Mouse (Mus musculus): ENCODE results near the gene Sec22a.

The Sec22a gene

DNA sequence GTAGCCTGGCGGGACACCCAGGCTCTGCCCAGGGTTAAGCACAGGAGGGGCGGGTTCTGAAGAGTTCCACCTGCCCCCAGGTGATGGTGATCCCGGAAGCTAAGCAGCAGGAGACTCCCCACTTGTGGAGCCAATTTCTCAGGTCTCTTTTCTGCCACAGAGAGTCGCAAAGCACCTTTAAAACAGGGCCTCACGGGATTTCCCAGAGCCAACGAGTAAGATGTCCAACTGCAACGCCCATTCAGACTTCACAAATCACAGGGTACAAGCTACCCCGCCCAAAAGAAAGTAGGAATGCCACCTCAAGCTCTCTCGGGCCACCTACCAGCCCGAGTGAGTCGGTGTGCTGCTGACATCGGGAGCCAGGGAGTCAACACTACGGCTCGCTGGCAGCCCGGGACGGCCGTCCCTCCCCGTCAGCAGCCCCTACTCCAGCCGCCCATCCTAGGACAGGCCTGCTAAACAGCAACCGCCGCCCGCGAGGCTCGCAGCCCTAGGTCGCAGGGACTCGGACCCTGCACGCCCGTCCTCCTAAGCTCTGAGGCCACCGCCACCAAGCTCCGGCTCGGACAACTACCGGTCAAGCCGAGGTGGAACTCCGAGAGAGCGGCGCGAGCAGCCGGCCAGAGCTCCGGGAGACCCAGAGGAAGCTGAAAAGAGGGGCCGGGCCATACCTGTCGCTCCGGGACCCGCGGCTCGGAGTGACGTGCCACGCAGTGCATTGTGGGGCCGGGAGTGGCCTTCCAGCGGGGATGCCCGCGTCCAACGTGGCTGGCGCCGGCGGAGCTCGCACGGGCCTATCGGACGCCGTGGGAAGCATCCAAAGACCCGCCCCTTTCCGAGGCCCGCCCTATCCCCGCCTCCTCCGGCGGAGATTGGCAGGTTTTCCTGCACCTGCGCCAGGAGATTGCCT lies at the start of gene Sec22a:
TSS of gene Sec22a (minus strand) at position 769 of the 913 bp plus-strand sequence.
- DNase-seq = peak; percentile 84 to 90

DNA sequence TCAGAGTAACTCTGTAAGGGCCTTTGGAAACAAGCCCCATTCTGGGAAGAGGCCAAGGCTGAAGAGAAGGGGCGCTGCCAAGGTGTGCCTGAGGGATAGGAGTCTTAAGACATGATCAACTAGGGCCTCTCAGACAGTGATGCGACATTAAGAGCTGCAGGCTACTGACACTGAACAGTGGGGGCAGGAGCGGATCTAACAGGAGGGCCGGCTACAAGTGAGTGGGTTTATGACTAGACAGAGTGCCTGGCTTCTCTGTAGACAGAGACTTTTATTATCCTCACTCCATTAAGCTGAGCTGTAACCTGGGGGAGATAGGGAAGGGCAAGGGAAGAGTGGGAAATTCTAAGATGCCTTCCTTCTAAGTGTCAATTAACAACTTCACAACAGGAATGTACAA lies 43.0 kb upstream of the Sec22a start:
- DNase-seq = no peak

DNA sequence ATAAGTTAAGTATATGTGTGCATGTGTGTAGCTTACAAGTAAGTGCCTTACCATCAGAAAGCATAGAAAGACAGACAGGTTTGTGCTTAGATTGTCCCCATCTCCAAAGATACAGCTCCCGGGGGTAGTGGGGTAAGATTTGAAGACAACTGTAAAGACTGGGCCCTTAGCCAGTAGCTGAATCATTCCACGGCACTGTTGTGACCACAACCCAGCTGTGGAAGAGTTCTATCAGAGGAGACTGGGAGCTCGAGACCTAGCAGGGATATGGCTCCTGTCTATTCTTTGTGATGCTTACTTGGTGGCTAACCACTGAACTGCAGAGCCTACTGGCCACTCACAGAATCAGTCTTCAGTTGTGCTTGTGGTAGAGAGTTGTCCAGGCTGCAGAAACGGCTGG lies 42.4 kb upstream of the Sec22a start:
- no peak for DNase-seq

DNA sequence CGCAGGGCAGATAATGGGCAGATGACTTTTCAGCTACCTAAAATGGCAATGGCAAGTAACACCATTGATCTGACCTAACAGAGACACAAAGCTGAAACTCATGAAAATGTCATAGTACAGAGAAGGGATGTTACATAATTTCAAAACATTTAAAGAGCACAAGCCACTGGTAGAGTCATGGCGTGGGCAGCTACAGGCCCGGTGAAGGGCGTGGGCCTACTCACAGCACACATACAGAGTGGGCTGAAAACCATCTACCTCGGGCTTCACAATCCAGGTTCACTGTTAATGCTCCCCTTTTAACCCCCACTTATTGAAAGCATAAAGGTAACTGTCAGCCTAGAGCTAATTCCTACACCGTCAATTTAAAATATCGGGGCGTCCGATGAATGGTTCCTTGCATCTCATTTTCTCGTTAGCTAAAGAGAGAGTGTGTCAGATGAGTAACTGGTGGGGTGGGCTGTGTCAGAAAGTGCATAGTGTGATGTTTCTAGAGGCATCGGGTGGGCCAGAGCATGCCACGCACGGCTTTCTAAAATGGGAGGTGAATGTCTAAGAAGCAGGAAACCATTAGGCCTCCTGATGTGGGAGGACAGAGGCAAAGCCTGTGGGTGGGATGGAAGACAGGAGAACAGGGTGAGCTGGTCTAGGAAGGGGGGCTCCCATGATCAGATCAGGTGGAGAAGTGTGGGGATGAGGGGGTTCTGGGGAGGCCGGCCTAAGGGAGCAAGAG lies 41.8 kb upstream of the Sec22a start:
- DNase-seq = no peak

DNA sequence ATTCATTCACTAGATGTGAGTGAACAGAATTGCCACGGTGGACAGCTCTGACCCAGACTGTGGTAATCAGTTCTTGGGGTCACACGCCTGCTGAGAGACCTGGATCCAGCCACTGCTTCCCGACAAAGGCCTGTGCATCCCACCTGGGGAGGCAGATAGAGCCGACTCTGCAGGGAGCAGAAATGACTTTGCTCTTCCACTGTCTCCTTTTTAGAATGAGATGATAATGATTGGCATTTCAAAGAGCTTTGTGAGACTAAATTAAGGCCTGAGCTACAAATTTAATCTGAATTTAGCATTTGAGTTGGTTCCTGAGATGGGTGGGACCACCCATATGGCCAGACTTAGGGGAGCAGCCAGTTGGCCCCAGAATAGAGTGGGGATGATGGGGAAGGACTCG lies 41.1 kb upstream of the Sec22a start:
- no peak for DNase-seq

DNA sequence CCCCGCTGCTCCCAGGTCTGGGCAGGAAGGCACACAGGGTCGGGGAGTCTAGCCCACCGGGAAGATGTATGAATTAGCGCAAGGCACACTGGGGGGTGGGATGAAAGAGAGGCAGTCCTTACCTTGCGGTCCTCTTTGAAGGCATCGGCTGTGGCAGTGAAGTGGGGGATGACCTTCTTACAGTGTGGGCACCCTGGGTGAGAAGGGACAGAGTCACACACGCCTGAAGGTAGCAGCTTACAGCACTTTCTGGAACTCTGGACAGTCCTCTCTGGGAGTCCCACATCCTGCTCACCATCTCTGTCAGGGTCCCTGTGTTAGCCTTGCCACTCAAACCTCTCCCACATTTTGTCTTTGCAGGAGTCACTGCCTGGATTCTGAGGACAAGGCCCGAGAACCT lies 40.2 kb upstream of the Sec22a start:
- DNase-seq = no peak

DNA sequence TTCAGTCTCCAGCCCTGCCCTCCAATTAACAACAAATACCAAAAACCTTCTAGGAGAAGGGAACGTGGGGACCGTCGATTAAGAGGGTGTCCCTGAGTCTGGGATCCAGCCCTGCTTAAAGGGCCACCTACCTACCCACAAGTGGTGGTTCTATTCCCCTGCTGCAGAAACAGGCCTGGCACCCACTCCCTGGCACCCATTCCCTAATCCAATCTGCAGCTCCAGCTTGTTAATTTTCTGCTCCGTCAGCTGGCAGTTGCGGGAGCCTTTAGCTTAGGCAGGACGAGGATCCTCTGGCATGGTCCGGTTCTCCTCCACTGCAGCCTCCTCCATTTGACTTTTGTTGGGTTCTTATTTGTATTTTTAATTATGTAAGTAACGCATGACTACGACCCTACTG lies 39.6 kb upstream of the Sec22a start:
- no peak for DNase-seq

DNA sequence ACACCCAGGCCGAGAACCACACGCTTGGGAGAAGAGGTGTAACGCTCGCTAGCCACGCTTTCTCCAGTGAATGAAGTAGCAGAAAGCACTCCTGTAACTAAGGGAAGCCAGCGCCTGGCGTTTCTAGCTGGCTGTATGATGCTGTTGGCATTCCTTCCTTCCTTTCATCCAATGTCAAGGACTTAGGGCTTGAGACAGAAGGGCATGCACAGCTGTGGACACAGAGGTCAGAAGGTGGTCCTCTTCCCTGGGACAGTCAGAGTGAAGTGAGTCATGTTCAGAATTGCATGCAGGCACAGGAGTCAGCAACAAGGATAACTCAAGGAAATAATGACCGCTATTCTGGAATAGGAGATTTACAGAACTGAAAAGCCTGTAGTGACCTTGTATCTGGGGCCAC lies 29.1 kb upstream of the Sec22a start:
- DNase-seq = no peak

DNA sequence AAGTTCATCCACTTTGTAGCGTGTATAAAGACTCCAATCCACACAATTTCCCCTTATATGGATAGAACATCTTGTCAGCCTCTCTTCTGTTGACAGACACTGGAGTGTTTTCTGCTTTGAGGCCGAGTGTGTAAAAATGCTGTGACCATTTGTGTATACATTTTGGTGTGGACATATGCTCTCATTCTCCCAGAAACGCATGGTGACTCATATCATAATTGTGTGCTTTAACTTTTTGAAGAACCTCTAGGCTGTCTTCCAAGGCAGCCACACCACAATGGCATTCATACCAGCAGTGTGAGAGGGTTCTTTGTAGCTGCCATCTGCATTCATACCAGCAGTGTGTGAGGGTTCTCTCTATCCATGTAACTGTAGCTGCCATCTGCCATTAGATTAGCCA lies 21.9 kb upstream of the Sec22a start:
- no peak for DNase-seq

DNA sequence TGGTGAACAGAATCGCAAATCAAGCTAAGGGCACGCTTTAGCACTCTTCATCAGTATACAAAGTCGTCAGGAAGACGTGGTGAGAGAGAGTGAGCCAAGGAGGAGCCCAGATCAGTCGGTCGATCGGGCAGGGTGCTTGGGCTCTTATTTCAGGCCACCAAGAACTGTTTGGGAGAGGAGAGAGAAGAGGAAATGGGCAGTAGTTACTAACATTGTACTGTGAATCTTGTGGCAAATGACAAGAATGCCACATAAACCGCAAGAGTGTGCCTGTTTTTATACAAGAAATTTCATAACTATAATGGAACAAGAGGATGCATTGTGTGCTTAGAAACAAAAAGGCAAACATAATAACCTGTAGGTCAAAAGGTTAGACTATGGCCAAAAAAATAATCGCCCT lies 16.3 kb upstream of the Sec22a start:
- no peak for DNase-seq

DNA sequence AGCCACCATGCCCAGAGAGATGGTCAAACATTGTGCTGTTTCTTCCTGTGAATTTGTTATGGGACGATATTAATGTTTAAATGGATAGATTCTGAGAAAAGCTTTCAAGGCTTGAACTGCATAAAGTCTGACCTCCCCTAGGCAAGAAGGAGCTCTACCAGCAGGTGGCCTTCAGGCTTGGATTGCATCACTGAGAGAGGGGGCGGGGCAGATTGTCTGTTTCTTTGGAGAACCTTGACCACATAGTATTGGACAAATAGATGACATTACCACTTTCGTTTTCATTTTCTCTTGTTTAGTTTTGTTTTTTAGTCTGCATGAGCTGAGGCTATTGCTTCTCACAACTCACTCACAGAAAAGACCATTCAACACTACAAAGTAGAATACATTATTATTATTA lies 15.6 kb upstream of the Sec22a start:
- no peak for DNase-seq

DNA sequence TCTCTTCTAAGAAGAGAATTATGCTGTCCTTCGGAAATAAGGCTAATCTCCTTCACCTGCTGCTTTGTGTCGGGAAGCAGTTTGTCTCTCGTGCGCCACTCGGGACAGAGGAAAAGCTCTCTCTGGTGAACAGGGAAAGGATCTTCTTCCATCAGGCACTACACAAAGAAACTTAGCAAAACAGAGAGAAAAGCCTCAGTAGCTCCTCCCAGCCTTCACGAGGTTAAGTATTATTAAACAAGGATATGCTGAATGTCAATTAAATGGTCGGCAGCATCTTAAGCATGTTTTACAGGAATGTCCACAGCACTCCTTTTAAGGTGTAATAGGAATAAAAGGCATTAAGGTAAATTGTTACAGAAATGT lies 328 bp upstream of the Sec22a start:
- DNase-seq = no peak

DNA sequence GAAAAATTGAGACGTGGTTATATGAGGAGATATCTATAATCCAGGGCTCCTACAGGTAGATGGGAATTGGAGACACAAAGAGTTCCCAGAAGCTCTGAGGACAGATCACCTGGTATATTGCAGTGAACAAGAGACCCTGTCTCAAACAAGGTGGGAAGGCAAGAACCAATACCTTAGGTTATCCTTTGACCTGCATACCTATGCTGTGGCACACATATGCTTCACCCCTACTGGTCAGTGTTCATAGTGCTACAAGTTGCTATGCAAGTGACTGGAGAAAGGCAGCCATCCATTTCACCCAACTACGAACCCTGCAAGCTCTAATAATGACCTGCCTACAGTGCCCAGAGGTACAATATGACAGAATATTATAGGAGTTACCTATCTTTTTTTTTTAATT lies 1.5 kb downstream of the Sec22a start:
- DNase-seq = no peak

DNA sequence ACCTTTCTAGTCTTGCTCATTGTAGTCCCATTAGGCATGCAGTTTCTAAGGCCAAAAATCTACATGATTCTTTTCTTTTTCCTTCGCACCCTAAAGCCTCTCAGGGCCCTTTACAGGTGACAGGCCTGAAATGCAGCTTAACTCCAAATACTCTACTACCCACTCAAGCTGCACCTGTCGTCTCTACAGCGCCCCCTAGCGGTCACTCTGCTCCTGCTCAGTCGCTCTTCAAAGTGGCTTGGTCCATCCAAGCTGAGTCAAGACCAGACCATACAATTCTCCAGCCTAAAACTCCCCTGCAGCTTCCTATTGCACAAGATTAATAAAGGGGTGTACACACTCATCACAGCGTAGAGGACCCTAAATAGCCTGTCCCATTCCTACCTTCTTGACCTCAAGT lies 3.1 kb downstream of the Sec22a start:
- DNase-seq = peak; percentile 30 to 68

DNA sequence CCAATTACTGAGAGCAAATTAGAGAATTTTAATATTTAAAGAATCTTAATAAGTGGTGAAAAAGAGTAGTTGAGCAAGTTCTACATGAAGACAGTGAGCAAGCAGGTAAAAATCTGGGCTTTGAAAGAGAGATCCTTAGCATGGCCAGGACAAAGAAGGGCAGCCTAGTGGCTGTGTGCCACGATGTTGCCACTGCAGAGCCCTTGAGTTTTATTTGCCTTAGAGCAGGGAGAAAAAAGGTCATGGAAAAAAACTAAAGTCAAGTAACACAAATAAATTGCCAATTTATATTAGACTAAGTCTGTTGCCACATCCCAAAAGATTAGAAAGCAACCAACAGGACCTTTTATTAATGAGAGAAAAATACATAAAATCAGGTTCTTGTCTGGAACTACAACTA lies 6.3 kb downstream of the Sec22a start:
- no peak for DNase-seq

DNA sequence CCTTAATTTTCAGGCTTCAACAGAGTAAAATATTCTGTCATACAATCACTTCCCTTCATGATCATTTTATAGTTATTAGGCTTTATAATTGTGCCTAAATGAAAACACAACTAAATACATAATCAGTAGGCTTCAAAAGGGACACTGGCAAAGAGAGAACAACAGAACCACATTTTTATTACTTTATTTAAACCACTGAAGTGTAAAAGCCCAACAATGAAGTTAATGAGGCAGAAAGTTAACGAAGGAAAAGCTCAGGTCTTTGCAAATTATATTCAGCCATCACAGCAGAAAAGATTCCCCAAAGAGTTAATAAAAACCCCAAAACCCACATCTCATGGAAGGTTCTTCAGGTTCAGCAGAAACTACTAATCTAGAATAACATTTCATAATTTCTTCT lies 33.3 kb downstream of the Sec22a start:
- no peak for DNase-seq

DNA sequence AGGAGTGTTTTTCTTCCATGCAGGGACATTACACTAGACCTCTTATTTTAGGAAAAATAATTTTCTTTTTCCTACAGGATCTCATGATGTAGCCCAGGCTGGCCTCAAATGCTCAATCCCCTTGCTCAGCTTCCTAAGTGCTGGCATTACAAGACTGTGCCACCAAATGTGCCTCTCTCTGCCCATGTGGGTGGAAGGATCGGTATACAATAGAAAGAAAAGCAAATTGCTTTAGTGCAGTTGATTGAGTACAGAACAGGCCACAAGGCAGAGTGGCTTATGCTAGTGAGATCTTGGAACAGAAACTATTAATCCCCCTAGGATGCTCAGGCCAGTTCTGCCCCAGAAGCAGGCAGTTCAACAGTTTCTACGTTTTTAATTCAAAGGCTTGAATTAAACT lies 43.9 kb downstream of the Sec22a start:
- no peak for DNase-seq

DNA sequence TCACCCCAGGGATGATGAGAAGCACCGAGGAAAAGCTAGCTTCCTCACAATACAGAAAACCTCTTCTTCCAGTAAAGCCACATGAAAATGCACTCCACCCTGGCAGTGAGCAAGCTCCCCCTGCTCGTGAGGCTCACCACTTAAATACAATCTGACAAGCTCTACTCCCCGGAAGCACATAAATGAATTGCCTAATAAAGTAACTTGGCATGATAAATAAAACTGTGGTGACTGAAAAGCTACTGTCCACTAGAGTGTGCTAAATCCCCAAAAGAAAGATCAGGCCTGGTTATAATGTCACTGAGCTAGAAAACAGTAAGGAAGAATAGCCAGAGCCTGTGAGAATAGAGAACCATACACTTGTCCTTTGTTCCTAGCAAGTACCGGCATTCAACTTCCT lies 44.4 kb downstream of the Sec22a start:
- DNase-seq = no peak

DNA sequence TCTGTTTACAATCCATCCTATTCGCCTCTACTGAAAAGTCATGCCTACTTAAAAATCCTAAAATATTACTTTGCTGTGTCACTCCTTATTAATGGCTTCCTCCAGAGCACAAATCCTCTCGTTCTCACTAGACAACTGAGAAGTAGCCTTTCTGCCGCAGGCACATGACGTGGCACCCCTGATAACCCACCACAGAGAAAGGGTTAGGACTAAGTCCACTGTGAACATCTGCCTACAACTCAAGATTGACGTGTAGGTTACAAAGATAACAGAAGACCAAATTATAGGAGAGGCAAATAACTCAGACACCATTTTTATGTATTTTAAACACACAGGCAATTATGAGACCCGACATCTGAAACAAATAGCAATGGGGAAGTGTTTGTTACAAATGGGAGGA lies 45.3 kb downstream of the Sec22a start:
- no peak for DNase-seq

DNA sequence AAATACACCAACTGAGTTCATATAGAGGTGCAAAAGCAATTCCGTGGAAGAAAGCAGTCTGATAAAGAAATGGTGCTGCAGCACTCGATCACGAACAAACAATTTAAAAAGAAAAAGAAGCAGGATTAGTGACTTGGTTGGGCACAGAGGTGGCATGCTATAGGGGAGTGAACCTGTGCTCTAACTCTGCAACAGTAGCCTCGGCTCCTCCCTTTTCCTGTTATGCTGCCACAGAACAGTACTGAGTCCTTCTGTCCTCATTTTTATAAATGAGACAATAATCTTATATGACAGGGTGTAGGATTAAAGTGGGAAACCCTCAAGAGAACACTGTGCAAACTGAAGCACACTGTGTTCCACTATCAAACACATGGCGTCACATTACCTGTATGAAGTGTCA lies 46.3 kb downstream of the Sec22a start:
- DNase-seq = no peak

DNA sequence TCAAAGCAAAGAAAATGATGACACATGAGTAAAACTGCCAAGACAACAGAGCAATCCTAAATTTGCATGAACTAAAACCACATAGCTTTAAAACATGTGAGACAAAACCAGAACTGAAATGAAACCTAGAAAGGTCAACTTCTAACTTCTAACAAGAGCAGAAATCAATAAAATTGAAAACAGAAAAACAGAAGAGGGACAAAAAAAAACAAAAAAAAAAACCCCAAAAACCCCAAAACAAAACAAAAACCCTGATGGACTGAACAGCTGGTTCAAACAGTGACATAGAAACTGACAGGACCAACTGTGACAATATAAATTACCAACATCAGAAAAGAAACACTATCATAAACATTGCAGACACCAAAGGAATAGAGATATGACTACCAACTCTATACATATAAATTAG lies 46.9 kb downstream of the Sec22a start:
- DNase-seq = no peak

DNA sequence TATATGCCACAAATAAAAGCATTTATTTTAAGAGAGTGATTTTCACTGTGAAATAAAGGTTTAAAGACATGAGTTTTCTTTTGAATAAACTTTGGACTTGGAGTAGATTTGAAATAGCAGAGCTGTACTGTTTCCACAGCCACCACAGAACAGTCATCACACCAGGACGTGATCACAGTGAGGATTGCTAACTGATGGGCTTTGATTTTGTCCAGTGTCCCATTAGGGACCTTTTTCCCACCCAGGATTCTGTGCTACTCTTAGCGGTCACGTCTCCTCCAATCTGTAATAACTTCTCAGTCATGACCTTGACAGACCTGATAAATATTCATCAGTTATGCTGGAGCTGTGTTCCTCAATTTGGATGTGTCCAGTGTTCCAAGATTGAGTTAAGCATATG lies 48.2 kb downstream of the Sec22a start:
- no peak for DNase-seq

DNA sequence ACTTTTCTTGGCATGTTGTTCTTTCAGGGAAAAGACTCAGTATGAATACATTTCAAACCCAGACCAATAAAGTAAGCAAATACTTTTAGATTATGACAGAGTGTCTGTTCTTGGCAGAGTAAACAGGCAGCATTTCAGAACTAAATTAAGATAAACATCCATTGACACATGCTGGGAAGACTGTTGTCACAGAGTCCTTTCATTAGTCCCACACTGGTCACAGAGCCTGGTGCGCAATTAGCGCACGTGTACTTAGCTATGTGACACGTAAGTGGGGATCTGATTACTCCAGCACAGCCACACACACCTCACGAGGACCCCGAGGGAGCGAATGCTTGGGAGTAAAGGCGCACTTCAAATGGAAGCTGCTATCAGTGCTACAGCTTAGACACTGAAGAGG lies 52.1 kb downstream of the Sec22a start:
- no peak for DNase-seq

DNA sequence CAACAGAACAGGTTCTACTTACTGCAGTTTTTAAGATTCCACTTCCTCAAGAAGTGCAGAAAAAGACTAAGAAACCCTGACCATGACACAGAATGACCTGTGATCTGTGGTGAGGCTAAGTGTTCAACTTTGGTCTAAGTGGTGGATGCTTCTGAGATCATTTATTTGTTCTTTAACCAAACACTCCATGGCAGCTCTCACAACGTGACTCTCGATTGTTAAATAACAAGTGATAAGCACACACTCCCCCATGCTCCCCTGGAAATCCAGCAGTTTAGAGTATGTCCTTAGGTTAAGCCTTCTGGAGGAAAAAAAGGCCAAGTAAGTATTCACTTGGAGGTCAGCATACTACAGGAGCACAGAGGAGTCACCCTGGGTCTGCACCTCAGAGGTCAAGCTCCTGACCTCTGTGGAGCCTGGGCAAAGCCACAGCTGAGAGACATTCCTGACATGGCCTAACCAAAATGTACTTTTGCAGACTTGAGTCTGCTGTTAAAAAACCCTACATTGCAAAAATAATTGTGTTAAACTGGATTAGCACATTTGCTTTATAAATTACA lies 53.1 kb downstream of the Sec22a start:
- no peak for DNase-seq

All from spleen, adult 18-20 months (tissue).